11 mouse cellular contexts compared by ENCODE assay signal in the genomic region with DNA sequence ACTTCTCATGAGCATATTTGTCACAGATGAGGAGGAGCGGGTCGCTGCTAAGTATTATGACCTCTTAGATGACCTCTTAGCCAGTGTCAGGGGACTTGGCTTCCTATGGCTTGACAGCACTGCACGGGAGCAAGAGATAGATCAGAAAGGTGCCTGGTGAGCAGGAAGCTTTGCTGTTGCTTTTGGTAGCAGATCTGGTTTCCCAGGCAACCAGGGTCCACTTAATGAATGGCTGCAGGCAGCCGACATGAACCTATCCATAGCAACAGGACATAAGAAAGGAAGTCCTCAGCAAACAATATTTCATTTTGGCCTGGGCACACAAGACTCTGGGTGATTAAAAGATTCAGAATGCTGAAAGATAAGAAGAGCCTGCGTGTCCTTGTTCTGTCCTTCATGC. TPM values are rescaled to one million over a fixed set of nuclear protein-coding genes. Genes with fewer than 3 reads are reported as not detected.
DNase-seq lines count a peak whose midpoint lies in the region; ATAC-seq and TF ChIP-seq lines count a peak whose summit lies in the region.
"Had no signal": no experiment of that assay in that cellular context is flagged by ENCODE, and none has a peak within 500 bp of the region (broad histone marks: within the 10 kb centered on the region; RNA-seq: fewer than 3 reads in every experiment).

No protein-coding gene starts in this region.

- H3K36me3 ChIP-seq in hindbrain, embryonic 13.5 days = no peaks in the 10 kb centered on the region
- H3K36me3 ChIP-seq in midbrain, postnatal 0 days (ENCODE audit: insufficient read depth, low read length) = no peaks in the 10 kb centered on the region
- H3K36me3 ChIP-seq: embryonic facial prominence, embryonic 12.5 days had no signal

- ATAC-seq in hindbrain, embryonic 13.5 days (ENCODE audit: low FRiP score) = no peak
- no peak for ATAC-seq in midbrain, postnatal 0 days (ENCODE audit: low FRiP score)
- ATAC-seq in megakaryocyte-erythroid progenitor cell, adult 5-6 weeks (replicated peaks; ENCODE audit: low FRiP score, low TSS enrichment, poor library complexity, severe bottlenecking) = no peak
- ATAC-seq in megakaryocyte, adult 5-6 weeks (ENCODE audit: poor library complexity, severe bottlenecking) = no peak

- peak overlapping the region; percentile 59 for H3K9ac ChIP-seq in hindbrain, embryonic 13.5 days
- no peak overlapping the region for H3K9ac ChIP-seq in midbrain, postnatal 0 days (replicated peaks; ENCODE audit: low read length, poor library complexity, severe bottlenecking)
- H3K9ac ChIP-seq: embryonic facial prominence, embryonic 12.5 days had no signal

- no peak overlapping the region for H3K4me3 ChIP-seq in hindbrain, embryonic 13.5 days
- H3K4me3 ChIP-seq in midbrain, postnatal 0 days (ENCODE audit: low read depth, low read length) = no peak overlapping the region
- no peak overlapping the region for H3K4me3 ChIP-seq in gastrocnemius, adult 2 months
- H3K4me3 ChIP-seq: embryonic facial prominence, embryonic 12.5 days had no signal

- intact Hi-C loops in gastrocnemius, adult 2 months (cut with DNase I) = no loop called here

- peak; percentile 20 for DNase-seq in layer of hippocampus, adult 9-11 months
- DNase-seq in layer of hippocampus, postnatal 36 days = no peak
- DNase-seq in embryo, embryonic 9.5 days (ENCODE audit: extremely low spot score) = peak; percentile 19
- peak; percentile 52 for DNase-seq in midbrain, postnatal 0 days (ENCODE audit: low spot score)
- DNase-seq in gastrocnemius, adult 2 months = no peak
- DNase-seq: right cerebral cortex, postnatal 14 days had no signal

- no peaks in the 10 kb centered on the region for H3K9me3 ChIP-seq in hindbrain, embryonic 13.5 days
- H3K9me3 ChIP-seq in midbrain, postnatal 0 days (ENCODE audit: low read length) = no peaks in the 10 kb centered on the region
- H3K9me3 ChIP-seq: embryonic facial prominence, embryonic 12.5 days had no signal

- peaks cover 20% of the 10 kb centered on the region for H3K4me1 ChIP-seq in hindbrain, embryonic 13.5 days (replicated peaks)
- peaks cover 6% of the 10 kb centered on the region; the same call in 1 of the 2 replicates for H3K4me1 ChIP-seq in midbrain, postnatal 0 days (ENCODE audit: insufficient read depth, low read length)

- 11% methylated on average over 5 of the region's 5 CpGs for WGBS in hindbrain, embryonic 13.5 days
- 2% methylated on average over 5 of the region's 5 CpGs for WGBS in midbrain, postnatal 0 days

- H3K27ac ChIP-seq in hindbrain, embryonic 13.5 days = peak overlapping the region; percentile 58
- peak overlapping the region; percentile 63; the same call in 1 of the 2 replicates for H3K27ac ChIP-seq in midbrain, postnatal 0 days (ENCODE audit: low read depth, low read length)
- H3K27ac ChIP-seq in gastrocnemius, adult 2 months = no peak overlapping the region
- H3K27ac ChIP-seq: embryonic facial prominence, embryonic 12.5 days had no signal

- no peaks in the 10 kb centered on the region for H3K27me3 ChIP-seq in hindbrain, embryonic 13.5 days
- H3K27me3 ChIP-seq in midbrain, postnatal 0 days (ENCODE audit: insufficient read depth, low read length) = no peaks in the 10 kb centered on the region
- H3K27me3 ChIP-seq: embryonic facial prominence, embryonic 12.5 days had no signal

- TF ChIP-seq CTCF in midbrain, postnatal 0 days (IDR thresholded peaks at IDR 0.05) = no peak
- TF ChIP-seq CTCF in gastrocnemius, adult 2 months (IDR thresholded peaks at IDR 0.05) = no peak

- no peak overlapping the region for H3K4me2 ChIP-seq in hindbrain, embryonic 13.5 days
- peak overlapping the region; percentile 9; the same call in 1 of the 2 replicates for H3K4me2 ChIP-seq in midbrain, postnatal 0 days (ENCODE audit: low read depth, low read length, poor library complexity, severe bottlenecking)
- H3K4me2 ChIP-seq: embryonic facial prominence, embryonic 12.5 days had no signal

RNA-seq across cellular contexts. Expression of gene Epm2aip1, which starts 13.9 kb away (rescaled TPM):
- total RNA-seq in layer of hippocampus, postnatal 36 days (2021) = 10 to 100 TPM; 75.9 to 84.3 TPM
- 46.2 and 47.4 TPM in 2 replicates for polyA plus RNA-seq in hindbrain, embryonic 13.5 days (2015; fragmentation: Nextera tagmentation; extraction: Ambion mirVana)
- total RNA-seq in midbrain, postnatal 0 days (2014; rRNA removed) = 95.1 and 127 TPM in 2 replicates
- 41.1 and 46.6 TPM in 2 replicates for polyA plus RNA-seq in midbrain, postnatal 0 days (2015; fragmentation: Nextera tagmentation; extraction: Ambion mirVana)
- total RNA-seq in gastrocnemius, adult 2 months (2021) = 10 to 100 TPM; 21.1 to 24.7 TPM
- 15.9 and 16.7 TPM in 2 replicates for total RNA-seq in megakaryocyte-erythroid progenitor cell, adult 5-6 weeks (2014; fragmentation: Nextera tagmentation)
- 11.2 and 18.6 TPM in 2 replicates for total RNA-seq in megakaryocyte-erythroid progenitor cell, adult 5-6 weeks (2017)
- total RNA-seq in megakaryocyte, adult 5-6 weeks (2015) = 13.7 and 15.3 TPM in 2 replicates
- 12.2 and 16.1 TPM in 2 replicates for total RNA-seq in megakaryocyte, adult 5-6 weeks (2017)

RNA-seq across cellular contexts. Expression of gene Mlh1, which starts 14.1 kb away (rescaled TPM):
- total RNA-seq in layer of hippocampus, postnatal 36 days (2021) = 10 to 100 TPM; 15.6 to 18.6 TPM
- 29.9 and 31.3 TPM in 2 replicates for polyA plus RNA-seq in hindbrain, embryonic 13.5 days (2015; fragmentation: Nextera tagmentation; extraction: Ambion mirVana)
- total RNA-seq in midbrain, postnatal 0 days (2014; rRNA removed) = 12.6 and 19.6 TPM in 2 replicates
- polyA plus RNA-seq in midbrain, postnatal 0 days (2015; fragmentation: Nextera tagmentation; extraction: Ambion mirVana) = 20.4 and 20.6 TPM in 2 replicates
- total RNA-seq in gastrocnemius, adult 2 months (2021) = 1 to 10 TPM; 5.1 to 6.4 TPM
- total RNA-seq in megakaryocyte-erythroid progenitor cell, adult 5-6 weeks (2014; fragmentation: Nextera tagmentation) = 47.2 and 69.4 TPM in 2 replicates
- total RNA-seq in megakaryocyte-erythroid progenitor cell, adult 5-6 weeks (2017) = 41.0 and 68.5 TPM in 2 replicates
- total RNA-seq in megakaryocyte, adult 5-6 weeks (2015) = 22.4 and 30.9 TPM in 2 replicates
- total RNA-seq in megakaryocyte, adult 5-6 weeks (2017) = 27.3 and 38.4 TPM in 2 replicates

RNA-seq across cellular contexts. Expression of gene Trank1, which starts 25.9 kb away (rescaled TPM):
- 100 to 1,000 TPM; 201 to 218 TPM for total RNA-seq in layer of hippocampus, postnatal 36 days (2021)
- polyA plus RNA-seq in hindbrain, embryonic 13.5 days (2015; fragmentation: Nextera tagmentation; extraction: Ambion mirVana) = 4.3 TPM in 2 replicates
- total RNA-seq in midbrain, postnatal 0 days (2014; rRNA removed) = 55.7 and 103 TPM in 2 replicates
- polyA plus RNA-seq in midbrain, postnatal 0 days (2015; fragmentation: Nextera tagmentation; extraction: Ambion mirVana) = 17.6 and 21.9 TPM in 2 replicates
- total RNA-seq in gastrocnemius, adult 2 months (2021) = not detected
- not detected in 2 replicates for total RNA-seq in megakaryocyte-erythroid progenitor cell, adult 5-6 weeks (2014; fragmentation: Nextera tagmentation)
- not detected in 2 replicates for total RNA-seq in megakaryocyte-erythroid progenitor cell, adult 5-6 weeks (2017)
- total RNA-seq in megakaryocyte, adult 5-6 weeks (2015) = 0.07 TPM in 1 of 2 replicates, not detected in the other
- 0.15 TPM in 1 of 2 replicates, not detected in the other for total RNA-seq in megakaryocyte, adult 5-6 weeks (2017)
- polyA plus RNA-seq: heart, embryonic 16.5 days had no signal

Comparison
In these comparisons a context has a peak if more than half of its experiments do, and no peak if none do; other contexts are left out.
1. DNase-seq: peak in layer of hippocampus, adult 9-11 months (single experiment), embryo, embryonic 9.5 days (single experiment) and midbrain, postnatal 0 days (single experiment); none in layer of hippocampus, postnatal 36 days (0 of 2) and gastrocnemius, adult 2 months (single experiment).
2. RNA of gene Trank1, which starts 25.9 kb away (total RNA-seq): 201 to 218 TPM in layer of hippocampus, postnatal 36 days and 55.7 to 103 TPM in midbrain, postnatal 0 days; 0.07 to 0.15 TPM in megakaryocyte, adult 5-6 weeks, not detected in gastrocnemius, adult 2 months and not detected in megakaryocyte-erythroid progenitor cell, adult 5-6 weeks; every median in the first group is over 10 times any median in the second.